Mouse (Mus musculus): ENCODE data around the gene Lurap1.

- TF ChIP-seq CTCF (conservative IDR thresholded peaks at IDR 0.05; ENCODE audit: low read length) (no peak), NANOG (IDR thresholded peaks at IDR 0.05; ENCODE audit: borderline replicate concordance, low read length) (no peak), POU5F1 (IDR thresholded peaks at IDR 0.05; ENCODE audit: borderline replicate concordance, low read length) (no peak)
These were observed 13.8 kb upstream of the Lurap1 start for GRCm38 (mm10) chr4:116164759-116165554.
